Mouse (Mus musculus) frontal cortex, postnatal 10 days (tissue): Measurements from ENCODE around the gene Fkbp15.
"Not testable (repeated sequence)": the region's sequence is repeated elsewhere in the genome, so short reads cannot be mapped to it uniquely, and the experiment has no call there.

Experiments
- DNase-seq, 2 experiments: peaks; one replicate each; pipeline ENCODE4 v3.0.0; 2022; ENCODE audit warnings: low spot score in 2 of 2, mixed read lengths in 1 of 2

Gene Fkbp15

GRCm38 (mm10) chr4:62282969-62283368 is 77.4 kb downstream of the Fkbp15 start:
- DNase-seq: no peak

GRCm38 (mm10) chr4:62281319-62281718 is 79.0 kb downstream of the Fkbp15 start:
- no peak for DNase-seq

- DNase-seq: no peak
These were observed 82.3 kb downstream of the Fkbp15 start for GRCm38 (mm10) chr4:62278081-62278480.

- no peak for DNase-seq
These were observed 83.1 kb downstream of the Fkbp15 start for GRCm38 (mm10) chr4:62277222-62277621.

- DNase-seq: no peak
These were observed 83.7 kb downstream of the Fkbp15 start for GRCm38 (mm10) chr4:62276642-62277041.

- no peak for DNase-seq
These were observed 85.4 kb downstream of the Fkbp15 start for GRCm38 (mm10) chr4:62274841-62275536.

- DNase-seq: no peak
These were observed 86.4 kb downstream of the Fkbp15 start for GRCm38 (mm10) chr4:62273916-62274315.

GRCm38 (mm10) chr4:62272696-62273095 is 87.7 kb downstream of the Fkbp15 start:
- DNase-seq: no peak

GRCm38 (mm10) chr4:62267101-62267500 is 93.2 kb downstream of the Fkbp15 start:
- DNase-seq: no peak

- DNase-seq: not testable (repeated sequence)
These were observed 94.3 kb downstream of the Fkbp15 start for GRCm38 (mm10) chr4:62266016-62266415.

GRCm38 (mm10) chr4:62265154-62265836 is 95.1 kb downstream of the Fkbp15 start:
- DNase-seq: no peak

GRCm38 (mm10) chr4:62263133-62263844 is 97.1 kb downstream of the Fkbp15 start:
- no peak for DNase-seq

- no peak for DNase-seq
These were observed 98.1 kb downstream of the Fkbp15 start, which contains the start of gene Slc31a2 for GRCm38 (mm10) chr4:62262276-62262675. Gene Slc31a2, plus strand, starts transcription at chr4:62262562.

- DNase-seq: no peak
These were observed 103.4 kb downstream of the Fkbp15 start for GRCm38 (mm10) chr4:62256931-62257330.

GRCm38 (mm10) chr4:62254551-62254950 is 105.8 kb downstream of the Fkbp15 start:
- no peak for DNase-seq

GRCm38 (mm10) chr4:62251776-62252175 is 108.6 kb downstream of the Fkbp15 start:
- DNase-seq: no peak

- DNase-seq: no peak
These were observed 109.3 kb downstream of the Fkbp15 start for GRCm38 (mm10) chr4:62250896-62251544.
